1 mouse cellular context compared by ENCODE assay signal in the genomic region with DNA sequence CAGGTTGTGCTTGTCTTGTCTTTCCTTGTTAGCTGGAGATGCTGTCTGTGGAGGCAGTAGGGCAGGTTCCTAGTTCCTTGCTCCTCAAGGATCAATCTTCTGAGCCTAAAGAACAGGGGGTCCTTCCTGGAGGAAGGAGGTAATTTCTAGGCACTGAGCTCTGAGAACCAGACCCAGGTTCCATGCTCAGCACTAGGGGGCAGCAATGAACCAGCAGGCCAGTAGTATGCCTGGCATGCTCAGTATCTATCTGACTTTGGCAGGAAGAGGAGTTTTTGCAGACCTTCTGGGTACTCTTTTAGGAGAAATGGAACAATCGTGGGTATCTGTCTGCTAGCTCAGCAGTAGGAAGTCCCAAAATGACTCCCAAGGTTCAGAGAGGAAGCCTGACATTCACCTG.
TF ChIP-seq lines count a peak whose summit lies in the region.

No protein-coding gene starts in this region.

TF ChIP-seq in CH12.LX, 34 proteins besides CTCF, POLR2A, EP300 and RAD21 (continued from another document):
- TF ChIP-seq MEF2A (IDR thresholded peaks at IDR 0.05; ENCODE audit: borderline replicate concordance, low read depth, low read length): no peak
- TF ChIP-seq UBTF (IDR thresholded peaks at IDR 0.05; ENCODE audit: low read depth, low read length): no peak
- TF ChIP-seq ZMIZ1 (IDR thresholded peaks at IDR 0.05; ENCODE audit: low read depth, low read length): no peak
- TF ChIP-seq MAFK (IDR thresholded peaks at IDR 0.05; ENCODE audit: insufficient replicate concordance, low read length): 0 out of 2 replicates have a peak, but pooled peaks have one; percentile 5
- no peak for TF ChIP-seq TBP (conservative IDR thresholded peaks at IDR 0.05; ENCODE audit: low read depth, low read length)
- peak; percentile 87 for TF ChIP-seq SMC3 (IDR thresholded peaks at IDR 0.05; ENCODE audit: low read depth, low read length)
- TF ChIP-seq SIN3A (IDR thresholded peaks at IDR 0.05; ENCODE audit: low read length): no peak
- TF ChIP-seq CHD1 (IDR thresholded peaks at IDR 0.05; ENCODE audit: low read depth, low read length): no peak
- no peak for TF ChIP-seq ZNF384 (IDR thresholded peaks at IDR 0.05; ENCODE audit: low read depth, low read length)
- TF ChIP-seq BHLHE40 (IDR thresholded peaks at IDR 0.05; ENCODE audit: low read depth, low read length): no peak
- no peak for TF ChIP-seq HCFC1 (IDR thresholded peaks at IDR 0.05; ENCODE audit: low read depth, low read length)
- TF ChIP-seq USF2 (conservative IDR thresholded peaks at IDR 0.05; ENCODE audit: low read depth, low read length): no peak
- TF ChIP-seq RCOR1 (conservative IDR thresholded peaks at IDR 0.05; ENCODE audit: low read depth, low read length): no peak
- no peak for TF ChIP-seq USF1 (IDR thresholded peaks at IDR 0.05; ENCODE audit: low read depth, low read length)
- no peak for TF ChIP-seq TCF12 (IDR thresholded peaks at IDR 0.05; ENCODE audit: low read depth, low read length)
- TF ChIP-seq ETS1 (conservative IDR thresholded peaks at IDR 0.05; ENCODE audit: low read depth, low read length): no peak
- no peak for TF ChIP-seq MXI1 (IDR thresholded peaks at IDR 0.05; ENCODE audit: low read depth, low read length)
- no peak for TF ChIP-seq POLR2AphosphoS2 (IDR thresholded peaks at IDR 0.05; ENCODE audit: low read depth, low read length)
- TF ChIP-seq JUND (conservative IDR thresholded peaks at IDR 0.05; ENCODE audit: low read depth, low read length): no peak
- TF ChIP-seq MAZ (IDR thresholded peaks at IDR 0.05; ENCODE audit: low read depth, low read length): 0 out of 2 replicates have a peak, but pooled peaks have one; percentile 29
- 0 out of 2 replicates have a peak, but pooled peaks have one; percentile 21 for TF ChIP-seq NELFE (IDR thresholded peaks at IDR 0.05; ENCODE audit: low read depth, low read length)
- TF ChIP-seq E2F4 (IDR thresholded peaks at IDR 0.05; ENCODE audit: insufficient replicate concordance, low read depth, low read length): no peak
- no peak for TF ChIP-seq KAT2A (IDR thresholded peaks at IDR 0.05; ENCODE audit: insufficient replicate concordance, low read length)
- no peak for TF ChIP-seq ZKSCAN1 (IDR thresholded peaks at IDR 0.05; ENCODE audit: borderline replicate concordance, low read depth, low read length)
- TF ChIP-seq NRF1 (IDR thresholded peaks at IDR 0.05; ENCODE audit: low read depth, low read length): peak; percentile 42; the same call in 1 of the 2 replicates
- TF ChIP-seq IRF4 (IDR thresholded peaks at IDR 0.05; ENCODE audit: low read depth, low read length): peak; percentile 21; the same call in 1 of the 2 replicates
- TF ChIP-seq JUN (IDR thresholded peaks at IDR 0.05; ENCODE audit: insufficient read depth, low read depth, low read length): no peak
- 0 out of 2 replicates have a peak, but pooled peaks have one; percentile 28 for TF ChIP-seq ELF1 (IDR thresholded peaks at IDR 0.05; ENCODE audit: low read depth, low read length)
- no peak for TF ChIP-seq CHD2 (IDR thresholded peaks at IDR 0.05; ENCODE audit: low read length)
- TF ChIP-seq GABPA (IDR thresholded peaks at IDR 0.05; ENCODE audit: insufficient replicate concordance, low read depth, low read length): no peak
- no peak for TF ChIP-seq MAX (IDR thresholded peaks at IDR 0.05; ENCODE audit: low read length)
- no peak for TF ChIP-seq PAX5 (IDR thresholded peaks at IDR 0.05; ENCODE audit: low read length)
- TF ChIP-seq ZC3H11A (IDR thresholded peaks at IDR 0.05; ENCODE audit: low read depth, low read length): peak; percentile 34; the same call in 1 of the 2 replicates
